Mouse (Mus musculus): Measurements from ENCODE around the gene Dlx6. TPM values are rescaled to one million over a fixed set of nuclear protein-coding genes. Genes with fewer than 3 reads are reported as not detected.

The Dlx6 gene
- total RNA-seq, 1 experiment, result not detected

DNA sequence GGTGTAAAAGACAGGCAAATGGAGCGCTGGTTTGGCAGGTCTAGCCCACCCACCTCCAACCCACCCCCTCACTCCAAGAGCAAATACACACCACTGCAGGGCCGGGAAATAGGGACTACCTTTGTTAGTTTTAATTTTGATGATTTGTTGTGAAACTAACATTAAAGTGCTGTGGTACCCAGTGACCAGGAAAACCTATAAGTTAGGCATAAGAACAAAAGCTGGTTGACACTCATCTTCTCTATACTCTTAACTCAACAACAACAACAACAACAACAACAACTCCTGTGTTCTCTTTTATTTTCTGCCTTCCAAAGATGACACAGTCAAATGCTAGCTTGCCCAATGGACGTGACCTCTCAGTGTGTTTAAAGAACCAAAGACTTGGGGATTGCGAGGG lies 6.3 kb upstream of the Dlx6 start:
- Histone ChIP-seq H3K9ac (ENCODE audit: insufficient read depth, low read depth, low read length, poor library complexity, severe bottlenecking) (no peak overlapping the region), H3K9me3 (ENCODE audit: control insufficient read depth, insufficient read depth, low read depth, low read length) (no peaks in the 10 kb centered on the region), H3K27ac (ENCODE audit: insufficient read depth, low read depth, low read length, poor library complexity, severe bottlenecking) (no peak overlapping the region), H3K4me1 (ENCODE audit: control insufficient read depth in 2 of 2, insufficient read depth in 2 of 2, low read length in 2 of 2, poor library complexity in 1 of 2) (peaks cover 0 to 2% of the 10 kb centered on the region in 2 experiments; a peak in 1 of 4 replicates), H3K4me3 (ENCODE audit: insufficient read depth in 1 of 2, low read depth in 1 of 2, low read length in 2 of 2, poor library complexity in 1 of 2, severe bottlenecking in 1 of 2) (no peak overlapping the region), H3K36me3 (ENCODE audit: control insufficient read depth, insufficient read depth, low read length, poor library complexity, severe bottlenecking) (no peaks in the 10 kb centered on the region)
- TF ChIP-seq ZNF384 (IDR thresholded peaks at IDR 0.05; ENCODE audit: low read depth, low read length), result no peak
- no peak for TF ChIP-seq ZC3H11A (IDR thresholded peaks at IDR 0.05; ENCODE audit: borderline replicate concordance, low read depth, low read length)
- no peak for TF ChIP-seq MAFK (IDR thresholded peaks at IDR 0.05; ENCODE audit: insufficient read depth, low read depth, low read length)
- no peak for TF ChIP-seq CHD2 (IDR thresholded peaks at IDR 0.05; ENCODE audit: low read depth, low read length)
- no peak for TF ChIP-seq HCFC1 (IDR thresholded peaks at IDR 0.05; ENCODE audit: borderline replicate concordance, insufficient read depth, low read length)
- in situ Hi-C loops (cut with MboI; ENCODE audit: low sequenced_read_pairs in 2 of 2, unreplicated experiment in 2 of 2), result loop anchor here in 1 of 2 experiments (25.0 kb wide), 1 partner anchor 845 kb away; no protein-coding TSS in a partner anchor
- no peak for DNase-seq (ENCODE audit: low read depth, low spot score)

DNA sequence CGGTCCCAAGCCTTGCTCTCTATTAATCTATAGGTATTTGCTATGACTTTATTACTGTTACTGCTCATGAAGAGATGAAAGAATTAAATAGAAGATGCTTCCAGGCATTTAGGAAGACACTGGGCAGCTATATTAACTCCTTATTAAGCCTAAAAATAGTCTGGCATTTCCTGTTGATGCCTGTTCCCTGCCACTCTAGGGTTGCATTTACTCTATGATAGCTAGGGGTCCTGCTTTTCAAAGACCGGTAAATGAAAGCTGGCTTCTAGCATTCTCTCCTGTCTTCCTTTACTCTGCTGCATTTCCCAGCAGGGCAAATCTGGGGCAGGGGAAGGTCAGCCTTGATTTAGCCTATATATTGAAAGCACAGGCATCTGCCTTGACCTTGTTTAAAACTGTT lies 5.4 kb upstream of the Dlx6 start:
- no peaks in the 10 kb centered on the region for H3K36me3 ChIP-seq (ENCODE audit: control insufficient read depth, insufficient read depth, low read length, poor library complexity, severe bottlenecking)
- no peak overlapping the region for H3K27ac ChIP-seq (ENCODE audit: insufficient read depth, low read depth, low read length, poor library complexity, severe bottlenecking)
- in situ Hi-C loops (cut with MboI; ENCODE audit: low sequenced_read_pairs in 2 of 2, unreplicated experiment in 2 of 2), result loop anchor here in 1 of 2 experiments (25.0 kb wide), 1 partner anchor 845 kb away; no protein-coding TSS in a partner anchor
- H3K9me3 ChIP-seq (ENCODE audit: control insufficient read depth, insufficient read depth, low read depth, low read length), result no peaks in the 10 kb centered on the region
- no peak overlapping the region for H3K4me3 ChIP-seq (ENCODE audit: insufficient read depth in 1 of 2, low read depth in 1 of 2, low read length in 2 of 2, poor library complexity in 1 of 2, severe bottlenecking in 1 of 2)
- no peak for DNase-seq (ENCODE audit: low read depth, low spot score)
- no peak overlapping the region for H3K9ac ChIP-seq (ENCODE audit: insufficient read depth, low read depth, low read length, poor library complexity, severe bottlenecking)
- TF ChIP-seq ZC3H11A (IDR thresholded peaks at IDR 0.05; ENCODE audit: borderline replicate concordance, low read depth, low read length) (no peak), ZNF384 (IDR thresholded peaks at IDR 0.05; ENCODE audit: low read depth, low read length) (no peak), HCFC1 (IDR thresholded peaks at IDR 0.05; ENCODE audit: borderline replicate concordance, insufficient read depth, low read length) (no peak), MAFK (IDR thresholded peaks at IDR 0.05; ENCODE audit: insufficient read depth, low read depth, low read length) (no peak), CHD2 (IDR thresholded peaks at IDR 0.05; ENCODE audit: low read depth, low read length) (no peak)
- H3K4me1 ChIP-seq (ENCODE audit: control insufficient read depth in 2 of 2, insufficient read depth in 2 of 2, low read length in 2 of 2, poor library complexity in 1 of 2), result peaks cover 0 to 2% of the 10 kb centered on the region in 2 experiments; a peak in 1 of 4 replicates

DNA sequence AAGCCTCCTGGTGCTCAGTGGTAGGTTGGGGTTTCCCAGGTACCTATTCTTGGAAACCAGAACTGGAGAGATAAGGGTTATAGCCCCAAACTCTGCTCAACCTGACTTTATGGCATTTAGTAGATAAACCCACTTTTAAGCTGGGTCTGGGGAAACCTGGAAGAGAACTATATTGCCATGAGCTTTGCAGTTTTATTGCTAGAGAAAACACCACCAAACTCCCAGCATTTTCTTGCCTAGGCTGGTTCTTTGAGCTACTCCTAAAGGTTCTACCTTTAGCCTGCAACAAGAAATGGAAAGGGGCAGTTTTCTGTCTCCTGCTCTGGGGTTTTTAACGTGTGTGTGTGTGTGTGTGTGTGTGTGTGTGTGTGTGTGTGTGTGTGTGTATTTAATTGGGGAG lies 4.6 kb upstream of the Dlx6 start:
- Histone ChIP-seq H3K9ac (ENCODE audit: insufficient read depth, low read depth, low read length, poor library complexity, severe bottlenecking) (no peak overlapping the region), H3K4me1 (ENCODE audit: control insufficient read depth in 2 of 2, insufficient read depth in 2 of 2, low read length in 2 of 2, poor library complexity in 1 of 2) (peaks cover 0 to 2% of the 10 kb centered on the region in 2 experiments; a peak in 1 of 4 replicates), H3K4me3 (ENCODE audit: insufficient read depth in 1 of 2, low read depth in 1 of 2, low read length in 2 of 2, poor library complexity in 1 of 2, severe bottlenecking in 1 of 2) (no peak overlapping the region), H3K36me3 (ENCODE audit: control insufficient read depth, insufficient read depth, low read length, poor library complexity, severe bottlenecking) (no peaks in the 10 kb centered on the region), H3K9me3 (ENCODE audit: control insufficient read depth, insufficient read depth, low read depth, low read length) (no peaks in the 10 kb centered on the region), H3K27ac (ENCODE audit: insufficient read depth, low read depth, low read length, poor library complexity, severe bottlenecking) (no peak overlapping the region)
- no peak for TF ChIP-seq ZNF384 (IDR thresholded peaks at IDR 0.05; ENCODE audit: low read depth, low read length)
- no peak for TF ChIP-seq HCFC1 (IDR thresholded peaks at IDR 0.05; ENCODE audit: borderline replicate concordance, insufficient read depth, low read length)
- no peak for TF ChIP-seq CHD2 (IDR thresholded peaks at IDR 0.05; ENCODE audit: low read depth, low read length)
- TF ChIP-seq MAFK (IDR thresholded peaks at IDR 0.05; ENCODE audit: insufficient read depth, low read depth, low read length), result no peak
- no peak for TF ChIP-seq ZC3H11A (IDR thresholded peaks at IDR 0.05; ENCODE audit: borderline replicate concordance, low read depth, low read length)
- no peak for DNase-seq (ENCODE audit: low read depth, low spot score)
- in situ Hi-C loops (cut with MboI; ENCODE audit: low sequenced_read_pairs in 2 of 2, unreplicated experiment in 2 of 2), result loop anchor here in 1 of 2 experiments (25.0 kb wide), 1 partner anchor 846 kb away; no protein-coding TSS in a partner anchor

DNA sequence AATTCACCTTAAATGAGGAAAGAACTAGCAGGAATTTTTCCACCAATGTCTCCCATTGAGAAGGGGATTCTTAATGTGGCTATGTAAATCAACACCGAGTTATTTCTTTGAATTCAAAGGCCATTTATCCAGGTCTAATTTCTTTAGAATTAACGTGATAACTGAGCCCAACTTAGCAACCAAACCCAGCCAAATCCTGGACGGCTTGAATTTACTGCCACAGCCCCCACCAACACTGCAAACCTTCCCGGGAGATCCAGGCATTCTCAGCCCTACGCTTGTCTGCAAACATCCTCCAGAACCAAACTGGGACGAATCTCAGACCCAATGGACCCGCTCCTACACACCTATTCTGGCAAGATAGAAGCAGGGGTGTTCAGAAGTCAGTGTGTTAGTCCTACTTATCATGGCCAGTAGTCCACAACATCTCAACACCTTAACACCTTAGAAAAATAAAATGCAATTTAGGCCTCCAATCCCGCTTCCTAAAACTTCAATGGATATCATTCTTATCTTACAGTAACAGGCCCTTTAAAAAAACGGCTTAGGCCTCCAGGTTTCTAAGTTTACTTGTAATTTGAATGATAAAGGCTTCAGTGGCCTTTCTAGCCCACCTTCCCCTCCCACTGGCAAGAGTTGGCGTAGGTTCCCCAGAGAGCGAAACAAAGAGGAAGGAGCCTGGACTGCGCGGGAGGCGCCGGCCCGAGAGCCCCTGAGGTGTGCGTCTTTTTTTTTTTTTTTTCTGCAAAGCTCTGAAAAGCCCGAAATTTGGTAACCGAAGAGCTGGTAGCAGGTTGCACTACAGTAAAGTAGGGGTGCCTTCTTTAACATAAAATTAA lies 3.8 kb upstream of the Dlx6 start:
- Histone ChIP-seq H3K4me3 (ENCODE audit: insufficient read depth in 1 of 2, low read depth in 1 of 2, low read length in 2 of 2, poor library complexity in 1 of 2, severe bottlenecking in 1 of 2) (peak overlapping the region in 1 of 2 experiments; percentile 7; a peak in 1 of 4 replicates), H3K4me1 (ENCODE audit: control insufficient read depth in 2 of 2, insufficient read depth in 2 of 2, low read length in 2 of 2, poor library complexity in 1 of 2) (peaks cover 0 to 4% of the 10 kb centered on the region in 2 experiments; a peak in 2 of 4 replicates), H3K27ac (ENCODE audit: insufficient read depth, low read depth, low read length, poor library complexity, severe bottlenecking) (no peak overlapping the region), H3K9me3 (ENCODE audit: control insufficient read depth, insufficient read depth, low read depth, low read length) (no peaks in the 10 kb centered on the region), H3K36me3 (ENCODE audit: control insufficient read depth, insufficient read depth, low read length, poor library complexity, severe bottlenecking) (no peaks in the 10 kb centered on the region), H3K9ac (ENCODE audit: insufficient read depth, low read depth, low read length, poor library complexity, severe bottlenecking) (no peak overlapping the region)
- no peak for DNase-seq (ENCODE audit: low read depth, low spot score)
- in situ Hi-C loops (cut with MboI; ENCODE audit: low sequenced_read_pairs in 2 of 2, unreplicated experiment in 2 of 2), result loop anchor here in 1 of 2 experiments (25.0 kb wide), 1 partner anchor 847 kb away; no protein-coding TSS in a partner anchor
- TF ChIP-seq ZNF384 (IDR thresholded peaks at IDR 0.05; ENCODE audit: low read depth, low read length), result peak; percentile 91
- TF ChIP-seq MAFK (IDR thresholded peaks at IDR 0.05; ENCODE audit: insufficient read depth, low read depth, low read length), result no peak
